Mouse (Mus musculus): ENCODE measurements around the gene Tmem26.

GRCm38 (mm10) chr10:68750921-68751320 lies 27.5 kb downstream of the Tmem26 start:
- TF ChIP-seq CTCF (IDR thresholded peaks at IDR 0.05; ENCODE audit: extremely low read depth, insufficient read depth, insufficient read length, insufficient replicate concordance), result no peak
- TF ChIP-seq POLR2A (IDR thresholded peaks at IDR 0.05; ENCODE audit: low read depth, low read length), result no peak
